Mouse (Mus musculus): Measurements from ENCODE around the gene Akirin1.
A peak's percentile ranks its signal among the peaks of the same experiment; 100 is the strongest.

The Akirin1 gene

GRCm38 (mm10) chr4:123750152-123750651 is at the start of gene Akirin1:
Gene Akirin1, minus strand, starts transcription at chr4:123750345.
- DNase-seq (ENCODE audit: low spot score in 2 of 2), result peak; percentile 97 to 99

GRCm38 (mm10) chr4:123797856-123798255 is 47.7 kb upstream of the Akirin1 start:
- no peak for DNase-seq (ENCODE audit: low spot score in 2 of 2)

GRCm38 (mm10) chr4:123797403-123797802 is 47.3 kb upstream of the Akirin1 start:
- no peak for DNase-seq (ENCODE audit: low spot score in 2 of 2)

GRCm38 (mm10) chr4:123795057-123795456 is 44.9 kb upstream of the Akirin1 start:
- DNase-seq (ENCODE audit: low spot score in 2 of 2), result no peak

- DNase-seq (ENCODE audit: low spot score in 2 of 2), result no peak
Measured at GRCm38 (mm10) chr4:123793136-123793535, 43.0 kb upstream of the Akirin1 start.

DNA sequence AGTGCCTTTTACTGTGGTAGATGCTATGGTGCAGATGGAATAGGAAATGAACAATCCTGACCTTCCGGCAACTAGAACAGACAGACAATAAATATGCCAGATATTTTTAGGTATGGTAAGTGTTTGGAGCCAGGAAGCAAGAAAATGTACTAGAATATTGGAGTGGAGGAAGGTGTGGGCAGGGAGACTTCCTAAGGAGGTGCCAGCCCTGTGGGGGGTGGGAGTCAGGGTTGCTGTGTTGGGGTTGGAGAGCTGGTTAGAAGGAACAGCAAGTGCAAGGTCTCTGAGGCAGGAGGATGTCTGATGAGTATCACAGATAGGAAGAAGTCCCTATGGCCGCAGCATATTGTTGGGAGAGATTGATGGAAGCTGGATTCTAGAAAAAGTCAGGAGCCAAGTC is 42.5 kb upstream of the Akirin1 start:
- no peak for DNase-seq (ENCODE audit: low spot score in 2 of 2)

DNA sequence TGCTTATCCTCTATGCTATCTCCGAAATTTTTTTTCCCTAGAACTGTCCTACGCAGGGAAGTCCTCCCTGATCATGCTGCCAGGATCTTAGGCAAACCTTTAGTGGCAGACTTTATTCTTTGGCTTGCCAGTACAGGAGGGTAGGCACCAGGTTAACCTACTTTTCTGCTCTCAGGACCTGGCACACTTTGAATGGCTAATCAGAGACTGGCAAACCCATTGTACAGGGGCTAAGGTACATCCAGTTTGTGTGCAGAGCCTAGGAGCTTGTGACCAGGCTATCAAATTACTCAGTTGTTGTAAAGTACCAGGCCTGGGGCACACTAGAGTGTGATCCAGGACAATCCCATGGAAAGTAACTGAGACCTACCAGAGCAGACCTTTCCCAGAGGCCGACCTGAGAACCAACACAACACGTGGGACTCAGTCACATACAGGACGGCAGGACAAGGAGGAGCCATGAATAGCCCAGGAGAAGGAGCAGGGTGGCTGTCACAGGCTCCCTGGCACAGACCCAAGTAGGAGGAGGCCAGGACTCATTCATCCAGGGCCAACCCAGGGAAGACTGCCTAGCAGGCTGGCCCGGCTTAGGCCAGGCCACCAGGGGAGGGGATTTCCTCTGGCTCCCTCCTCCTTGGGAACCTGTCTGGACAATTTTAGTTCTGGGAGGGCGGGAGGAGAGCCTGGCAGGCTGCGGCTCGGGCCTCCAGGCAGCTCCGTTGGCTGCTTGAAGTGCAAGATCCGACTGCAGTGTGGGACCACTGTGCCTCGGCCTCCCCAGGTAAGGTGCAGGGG is 37.2 kb upstream of the Akirin1 start, which contains the start of gene Rhbdl2:
TSS of gene Rhbdl2 (plus strand) at position 684 of the 795 bp plus-strand sequence.
- DNase-seq (ENCODE audit: low spot score in 2 of 2), result no peak

GRCm38 (mm10) chr4:123768234-123768633 is 18.1 kb upstream of the Akirin1 start:
- DNase-seq (ENCODE audit: low spot score in 2 of 2), result no peak

GRCm38 (mm10) chr4:123767807-123768206 is 17.7 kb upstream of the Akirin1 start:
- DNase-seq (ENCODE audit: low spot score in 2 of 2), result no peak

- no peak for DNase-seq (ENCODE audit: low spot score in 2 of 2)
Measured at GRCm38 (mm10) chr4:123765071-123765470, 14.9 kb upstream of the Akirin1 start.

GRCm38 (mm10) chr4:123758306-123758705 is 8.2 kb upstream of the Akirin1 start:
- DNase-seq (ENCODE audit: low spot score in 2 of 2), result no peak

GRCm38 (mm10) chr4:123750707-123751312 is 665 bp upstream of the Akirin1 start:
- peak in 1 of 2 experiments; percentile 17 for DNase-seq (ENCODE audit: low spot score in 2 of 2)

GRCm38 (mm10) chr4:123749484-123750130 is 538 bp downstream of the Akirin1 start:
- peak; percentile 53 to 55 for DNase-seq (ENCODE audit: low spot score in 2 of 2)

- peak in 1 of 2 experiments; percentile 19 for DNase-seq (ENCODE audit: low spot score in 2 of 2)
Measured at GRCm38 (mm10) chr4:123748726-123749415, 1.3 kb downstream of the Akirin1 start.

GRCm38 (mm10) chr4:123745221-123745775 is 4.8 kb downstream of the Akirin1 start:
- no peak for DNase-seq (ENCODE audit: low spot score in 2 of 2)

GRCm38 (mm10) chr4:123742891-123743290 is 7.3 kb downstream of the Akirin1 start:
- DNase-seq (ENCODE audit: low spot score in 2 of 2), result peak; percentile 12

DNA sequence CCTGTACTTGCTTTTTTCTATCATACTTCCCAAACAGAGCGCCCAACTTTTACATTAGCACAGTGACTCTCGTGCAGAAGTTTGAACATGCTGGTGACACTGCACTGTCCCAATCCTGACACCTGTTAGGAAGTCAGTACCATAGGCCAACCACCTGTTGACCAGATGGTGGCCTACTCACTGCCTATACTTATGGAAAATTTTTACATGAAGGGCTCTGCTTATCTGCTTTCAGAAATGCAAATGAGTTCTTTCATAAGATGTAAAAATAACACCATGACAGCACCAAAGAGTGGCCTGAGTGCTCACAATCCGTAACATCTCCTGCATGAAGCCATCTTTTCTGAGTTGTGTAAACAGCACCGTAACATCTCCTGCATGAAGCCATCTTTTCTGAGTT is 11.4 kb downstream of the Akirin1 start:
- DNase-seq (ENCODE audit: low spot score in 2 of 2), result no peak

GRCm38 (mm10) chr4:123733532-123733931 is 16.6 kb downstream of the Akirin1 start:
- DNase-seq (ENCODE audit: low spot score in 2 of 2), result no peak

DNA sequence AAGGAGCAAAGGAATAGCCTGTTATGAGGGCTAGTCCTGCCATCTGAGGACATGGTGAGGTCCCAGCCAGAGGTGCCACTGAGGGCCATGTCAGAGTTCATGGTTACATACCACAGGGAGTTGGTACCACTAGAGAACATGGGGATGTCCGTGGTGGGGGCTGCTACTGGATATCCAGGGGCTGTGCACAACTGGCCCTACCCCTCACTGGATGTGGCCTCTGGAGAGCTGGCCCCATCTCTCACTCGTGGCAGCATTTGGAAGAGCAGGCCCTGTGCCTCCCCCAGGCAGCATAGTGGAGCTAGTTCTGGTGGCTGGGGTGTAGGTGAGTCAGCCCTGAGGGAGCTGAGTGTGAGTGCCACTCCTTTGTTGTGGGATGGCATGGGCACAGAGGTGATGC is 17.2 kb downstream of the Akirin1 start:
- no peak for DNase-seq (ENCODE audit: low spot score in 2 of 2)

GRCm38 (mm10) chr4:123732163-123732910 is 17.8 kb downstream of the Akirin1 start:
- DNase-seq (ENCODE audit: low spot score in 2 of 2), result no peak

DNA sequence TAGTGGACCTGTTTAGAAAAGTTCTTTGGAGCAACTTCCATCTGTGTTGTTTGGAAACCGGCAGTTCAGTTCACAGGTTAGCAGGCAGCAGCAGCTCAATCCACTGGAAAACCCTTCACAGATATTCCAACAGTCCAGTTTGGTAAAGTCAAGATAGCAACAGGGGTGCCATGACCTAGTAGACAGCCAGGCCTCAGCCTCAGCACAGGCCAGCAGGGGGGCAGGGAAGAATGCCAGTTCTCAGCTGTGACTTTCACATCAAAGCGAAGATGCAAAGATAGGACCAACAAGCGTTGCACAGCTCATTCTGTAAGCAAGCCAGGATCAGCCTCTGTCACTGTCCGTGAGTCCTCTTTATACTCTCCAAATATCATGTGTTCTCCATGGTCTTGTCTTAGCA is 28.4 kb downstream of the Akirin1 start:
- DNase-seq (ENCODE audit: low spot score in 2 of 2), result no peak
